Mouse (Mus musculus): ENCODE measurements around the gene Grhl1.
A peak's percentile ranks its signal among the peaks of the same experiment; 100 is the strongest.

DNA sequence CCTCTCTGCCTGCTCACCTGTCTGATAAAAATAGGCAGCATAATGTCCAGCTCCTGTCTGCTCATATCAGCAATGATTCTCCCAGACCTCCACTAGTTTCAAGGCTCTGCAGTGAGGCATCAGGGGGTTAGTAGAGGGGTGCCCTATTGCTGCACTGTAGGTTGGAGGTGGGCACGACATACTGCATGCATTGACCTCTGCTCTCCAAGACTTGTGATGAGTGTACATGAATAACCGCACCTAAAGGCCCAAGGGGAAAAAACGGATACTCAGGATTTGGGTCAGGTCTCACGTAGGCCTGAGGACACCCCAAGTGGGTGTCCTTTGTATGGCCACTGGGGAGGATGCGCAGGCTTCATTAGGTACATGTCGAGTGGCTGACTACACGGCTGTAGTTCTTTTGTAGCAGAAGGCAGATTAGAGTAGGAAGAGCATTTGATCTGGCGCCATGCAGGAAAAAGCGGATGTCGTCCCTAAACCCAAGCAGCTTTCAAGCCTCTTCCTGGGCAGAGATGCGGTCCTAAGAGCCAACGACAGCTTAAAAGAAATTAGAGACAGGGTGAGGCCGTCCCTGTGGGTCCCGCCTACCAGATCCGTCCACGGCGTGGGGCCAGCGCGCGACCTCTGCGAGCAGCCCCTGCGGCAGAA lies 78.5 kb downstream of the Grhl1 start:
- TF ChIP-seq POLR2A (IDR thresholded peaks at IDR 0.05; ENCODE audit: insufficient read length, low read depth) (peak; percentile 59), TCF12 (IDR thresholded peaks at IDR 0.05; ENCODE audit: insufficient read depth, poor library complexity, severe bottlenecking) (no peak), MAX (IDR thresholded peaks at IDR 0.05; ENCODE audit: low read depth) (no peak)
